Mouse (Mus musculus) bone marrow macrophage, adult 2 months (primary cell): ENCODE results near the gene Aff3.

ENCODE experiments used
- CTCF ChIP-seq: IDR thresholded peaks from 2 replicates; pipeline ENCODE4 v1.5.1; 2012; ENCODE audit warnings: low read depth, mild to moderate bottlenecking, low read length, moderate library complexity
- POLR2A ChIP-seq: IDR thresholded peaks from 2 replicates; pipeline ENCODE4 v1.6.1; 2012; ENCODE audit warnings: mild to moderate bottlenecking, low read depth, low read length, borderline replicate concordance

DNA sequence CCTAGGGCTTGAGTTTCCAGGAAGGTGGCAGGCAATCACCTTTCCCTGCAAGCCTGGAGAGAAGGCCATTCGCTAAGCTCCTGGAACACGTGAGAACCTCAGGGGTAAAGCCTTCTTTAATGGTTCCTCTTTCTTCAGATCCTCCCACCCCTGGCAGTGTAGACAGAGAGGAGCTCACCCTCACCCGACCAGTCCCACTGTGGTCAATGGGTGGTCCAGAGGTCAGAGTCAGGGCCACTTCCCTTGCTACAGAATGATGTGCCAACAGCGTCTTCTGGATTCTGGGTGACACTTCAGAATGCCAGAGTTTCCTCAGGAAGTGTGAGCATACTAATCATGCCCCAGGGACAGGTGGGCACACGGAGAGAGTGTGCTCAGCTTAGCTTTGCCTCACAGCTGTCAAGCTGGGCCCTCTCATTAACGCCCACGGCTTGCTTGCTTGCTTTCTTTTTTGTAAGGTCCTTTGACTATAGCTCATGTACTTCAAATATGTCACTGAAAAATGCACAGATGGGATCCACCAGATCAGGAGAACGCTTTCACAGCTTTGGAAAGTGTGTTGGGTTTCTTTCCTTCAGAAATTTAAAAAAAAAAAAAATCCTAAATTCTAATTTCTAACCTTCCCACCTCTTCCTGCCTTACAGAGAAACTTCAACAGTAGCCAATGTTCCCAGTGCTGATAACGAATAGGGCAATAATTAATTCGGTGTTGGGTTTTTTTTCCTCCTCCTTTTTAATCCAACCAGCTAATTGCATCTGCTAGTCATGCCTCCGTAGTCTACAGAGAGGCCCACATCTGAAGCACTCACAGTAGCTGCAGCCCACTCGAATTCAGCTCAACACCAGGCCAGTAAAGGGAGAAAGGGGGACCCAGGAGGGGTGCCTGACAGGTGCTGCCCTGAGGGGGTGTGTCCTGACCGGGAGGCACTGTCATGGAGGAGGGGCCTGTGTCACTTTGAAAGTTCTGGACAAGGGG, 235.8 kb downstream of the Aff3 start:
- TF ChIP-seq CTCF (no peak), POLR2A (no peak)
